Mouse (Mus musculus) stomach, embryonic 15.5 days (tissue): ENCODE results near the gene Tmem86a. TPM values are rescaled to one million over a fixed set of nuclear protein-coding genes. Genes with fewer than 3 reads are reported as not detected.

ENCODE experiments used
- ATAC-seq: fragments of 200-750 bp; cut with Nextera tagmentation; 2 replicates; pipeline ENCODE4 v1.8.0; 2017; ENCODE audit warnings: low read depth, moderate number of reproducible peaks, moderate TSS enrichment; ENCODE audit not compliant: insufficient read depth, low FRiP score
- H3K27ac ChIP-seq: fragments of 300-500 bp; sonication (generic); 2 replicates; pipeline ENCODE4 v1.5.1; 2015; ENCODE audit warnings: mild to moderate bottlenecking, inconsistent platforms
- H3K27me3 ChIP-seq: fragments of 300-500 bp; sonication (generic); replicated peaks from 2 replicates; pipeline ENCODE4 v1.6.1; 2015; ENCODE audit warnings: inconsistent platforms
- H3K36me3 ChIP-seq: fragments of 300-500 bp; sonication (generic); 2 replicates; pipeline ENCODE4 v1.6.1; 2015; ENCODE audit warnings: inconsistent platforms
- H3K4me1 ChIP-seq: fragments of 300-500 bp; sonication (generic); 2 replicates; pipeline ENCODE4 v1.6.1; 2015; ENCODE audit warnings: inconsistent platforms
- H3K4me2 ChIP-seq: fragments of 300-500 bp; sonication (generic); 2 replicates; pipeline ENCODE4 v1.6.1; 2015; ENCODE audit warnings: mild to moderate bottlenecking, inconsistent platforms
- H3K4me3 ChIP-seq: fragments of 300-500 bp; sonication (generic); replicated peaks from 2 replicates; pipeline ENCODE4 v1.5.1; 2015; ENCODE audit warnings: inconsistent platforms
- H3K9ac ChIP-seq: fragments of 300-500 bp; sonication (generic); 2 replicates; pipeline ENCODE4 v1.6.1; 2015; ENCODE audit warnings: inconsistent platforms
- H3K9me3 ChIP-seq: fragments of 300-500 bp; sonication (generic); 2 replicates; pipeline ENCODE4 v1.6.1; 2016; ENCODE audit warnings: inconsistent platforms
- WGBS: fragments of 180-500 bp; shearing (Covaris S2); methylation state at CpG from one replicate; pipeline ENCODE4 v1.1.7; 2015; 5-methylcytosine and 5-hydroxymethylcytosine counted together
- polyA plus RNA-seq: library from polyadenylated mRNA; unstranded; fragments of >200 nt; fragmentation: Nextera tagmentation; extraction: Ambion mirVana; gene quantifications from 2 replicates; pipeline ENCODE4 v1.2.1, GENCODE M21; 2015

Gene Tmem86a
- polyA plus RNA-seq, 1 experiment from 2014 or later = 29.8 TPM

DNA sequence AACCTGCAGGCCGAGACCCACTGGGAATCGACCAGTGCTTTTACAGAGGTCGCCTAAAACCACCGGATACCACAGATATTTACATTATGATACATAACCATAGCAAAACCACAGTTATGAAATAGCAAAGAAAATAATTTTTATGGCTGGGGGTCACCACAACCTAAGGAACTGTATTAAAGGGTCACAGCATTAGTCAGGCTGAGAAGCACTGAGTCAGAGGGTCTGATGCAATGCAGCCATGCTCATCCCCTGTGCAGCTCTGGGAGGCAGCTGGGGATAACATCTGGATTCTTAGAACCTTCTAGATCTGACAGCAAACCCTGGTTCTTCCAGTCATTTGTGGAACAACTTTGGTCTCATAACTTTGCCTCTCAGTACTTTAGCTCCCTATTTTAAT is 19.0 kb upstream of the Tmem86a start:
- H3K4me3 ChIP-seq = no peak overlapping the region
- no peaks in the 10 kb centered on the region for H3K9me3 ChIP-seq
- WGBS = 64% methylated on average over 4 of the region's 4 CpGs
- H3K27me3 ChIP-seq = no peaks in the 10 kb centered on the region
- no peak overlapping the region for H3K9ac ChIP-seq
- H3K36me3 ChIP-seq = no peaks in the 10 kb centered on the region
- H3K4me2 ChIP-seq = no peak overlapping the region
- H3K4me1 ChIP-seq = no peaks in the 10 kb centered on the region
- no peak for ATAC-seq
- no peak overlapping the region for H3K27ac ChIP-seq

DNA sequence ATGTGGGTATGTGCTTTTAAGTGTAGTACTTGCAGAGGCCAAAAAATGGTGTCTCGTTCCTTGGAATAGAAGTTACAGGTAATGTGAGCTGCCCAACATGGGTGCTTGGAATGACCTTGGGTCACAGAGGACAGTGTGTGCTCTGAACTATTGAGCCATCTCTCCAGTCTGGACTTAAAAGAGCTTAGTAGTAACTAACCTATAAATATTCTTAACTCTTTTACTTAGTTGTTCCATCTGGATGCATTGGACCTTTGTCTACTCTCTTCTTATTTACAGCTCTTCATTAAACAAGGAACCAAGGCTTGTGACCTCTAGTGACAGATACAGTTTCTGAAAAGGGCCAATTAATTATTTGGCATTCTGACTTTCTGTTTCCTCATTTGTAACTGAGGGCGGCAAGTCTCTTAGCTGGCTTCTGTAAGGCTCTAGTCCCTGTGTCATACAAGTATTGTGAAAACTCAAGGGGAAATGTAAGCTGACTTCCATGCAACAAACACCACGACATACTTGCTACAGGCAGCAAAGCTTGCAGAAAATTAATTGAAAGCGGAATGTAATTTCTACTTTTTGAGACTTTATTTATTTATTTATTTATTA is 15.5 kb upstream of the Tmem86a start:
- H3K9ac ChIP-seq = no peak overlapping the region
- WGBS = 84% methylated on average over 4 of the region's 4 CpGs
- no peak overlapping the region for H3K4me2 ChIP-seq
- H3K27ac ChIP-seq = no peak overlapping the region
- H3K36me3 ChIP-seq = no peaks in the 10 kb centered on the region
- ATAC-seq = no peak
- no peaks in the 10 kb centered on the region for H3K27me3 ChIP-seq
- no peak overlapping the region for H3K4me3 ChIP-seq
- H3K9me3 ChIP-seq = no peaks in the 10 kb centered on the region
- H3K4me1 ChIP-seq = no peaks in the 10 kb centered on the region

DNA sequence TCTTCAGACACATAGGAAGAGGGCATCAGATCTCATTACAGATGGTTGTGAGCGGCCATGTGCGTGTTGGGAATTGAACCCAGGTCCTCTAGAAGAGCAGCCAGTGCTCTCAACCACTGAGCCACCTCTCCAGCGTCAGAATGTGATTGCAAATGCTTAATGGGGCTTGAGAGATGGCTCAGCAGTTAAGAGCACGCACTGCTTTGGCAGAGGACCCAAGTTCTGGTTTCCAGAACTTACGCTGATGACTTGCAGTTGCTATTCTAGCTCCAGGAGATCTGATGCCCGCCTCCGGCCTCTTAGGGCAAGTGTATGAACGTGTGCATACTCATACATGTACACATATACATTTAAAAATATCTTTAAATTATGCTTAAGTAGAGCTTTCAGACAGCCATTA is 15.0 kb upstream of the Tmem86a start:
- Histone ChIP-seq H3K27me3 (no peaks in the 10 kb centered on the region), H3K36me3 (no peaks in the 10 kb centered on the region), H3K27ac (no peak overlapping the region), H3K9me3 (no peaks in the 10 kb centered on the region), H3K4me1 (no peaks in the 10 kb centered on the region), H3K4me3 (no peak overlapping the region), H3K4me2 (no peak overlapping the region), H3K9ac (no peak overlapping the region)
- 71% methylated on average over 8 of the region's 8 CpGs for WGBS
- no peak for ATAC-seq

DNA sequence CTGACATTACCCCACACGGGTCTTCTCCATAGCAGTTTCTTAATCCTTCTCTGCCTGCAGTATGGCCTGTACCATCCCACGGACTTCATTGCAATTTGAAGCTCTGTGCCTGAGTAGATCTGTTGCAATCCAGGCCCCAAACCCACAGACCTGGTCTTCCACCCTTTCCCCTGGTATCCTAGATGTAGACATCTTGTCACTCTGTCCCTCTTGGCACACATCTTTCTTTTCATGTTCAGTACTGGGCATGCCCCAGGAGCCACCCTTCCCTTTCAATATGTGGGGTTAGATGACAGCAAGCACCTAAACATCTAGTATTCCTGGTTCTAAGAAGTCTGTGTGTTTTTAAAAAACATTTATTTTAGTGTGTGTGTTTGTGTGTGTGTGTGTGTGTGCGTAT is 8.7 kb upstream of the Tmem86a start:
- H3K4me3 ChIP-seq = no peak overlapping the region
- H3K36me3 ChIP-seq = no peaks in the 10 kb centered on the region
- no peak for ATAC-seq
- 84% methylated on average over 3 of the region's 3 CpGs for WGBS
- H3K27ac ChIP-seq = no peak overlapping the region
- H3K9ac ChIP-seq = no peak overlapping the region
- no peaks in the 10 kb centered on the region for H3K9me3 ChIP-seq
- H3K4me1 ChIP-seq = peaks cover 7% of the 10 kb centered on the region; the same call in 1 of the 2 replicates
- H3K27me3 ChIP-seq = no peaks in the 10 kb centered on the region
- no peak overlapping the region for H3K4me2 ChIP-seq

DNA sequence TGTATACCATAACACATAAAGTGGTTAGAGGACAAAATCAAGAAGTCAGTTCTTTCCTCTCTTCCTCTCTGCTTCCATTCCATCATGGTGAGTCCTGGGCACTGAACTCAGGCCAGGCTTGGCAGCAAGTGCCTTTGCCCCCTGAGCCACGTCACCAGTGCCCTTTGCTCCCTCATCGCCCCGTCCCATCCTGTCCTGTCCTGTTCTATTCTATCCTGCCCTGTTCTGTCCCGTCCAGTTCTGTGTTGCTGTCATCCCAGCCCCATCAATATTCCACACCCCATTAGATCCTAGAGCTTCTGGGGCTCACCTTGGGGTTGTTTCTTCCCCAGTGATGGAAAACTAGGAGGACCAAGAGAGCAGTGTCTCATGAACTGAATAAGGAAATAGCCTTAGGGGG is 8.3 kb upstream of the Tmem86a start:
- WGBS = 80% methylated on average over 4 of the region's 4 CpGs
- Histone ChIP-seq H3K4me2 (no peak overlapping the region), H3K4me3 (no peak overlapping the region), H3K4me1 (peaks cover 7% of the 10 kb centered on the region; the same call in 1 of the 2 replicates), H3K36me3 (no peaks in the 10 kb centered on the region), H3K27me3 (no peaks in the 10 kb centered on the region), H3K9me3 (no peaks in the 10 kb centered on the region), H3K9ac (no peak overlapping the region), H3K27ac (peak overlapping the region; percentile 55)
- no peak for ATAC-seq

DNA sequence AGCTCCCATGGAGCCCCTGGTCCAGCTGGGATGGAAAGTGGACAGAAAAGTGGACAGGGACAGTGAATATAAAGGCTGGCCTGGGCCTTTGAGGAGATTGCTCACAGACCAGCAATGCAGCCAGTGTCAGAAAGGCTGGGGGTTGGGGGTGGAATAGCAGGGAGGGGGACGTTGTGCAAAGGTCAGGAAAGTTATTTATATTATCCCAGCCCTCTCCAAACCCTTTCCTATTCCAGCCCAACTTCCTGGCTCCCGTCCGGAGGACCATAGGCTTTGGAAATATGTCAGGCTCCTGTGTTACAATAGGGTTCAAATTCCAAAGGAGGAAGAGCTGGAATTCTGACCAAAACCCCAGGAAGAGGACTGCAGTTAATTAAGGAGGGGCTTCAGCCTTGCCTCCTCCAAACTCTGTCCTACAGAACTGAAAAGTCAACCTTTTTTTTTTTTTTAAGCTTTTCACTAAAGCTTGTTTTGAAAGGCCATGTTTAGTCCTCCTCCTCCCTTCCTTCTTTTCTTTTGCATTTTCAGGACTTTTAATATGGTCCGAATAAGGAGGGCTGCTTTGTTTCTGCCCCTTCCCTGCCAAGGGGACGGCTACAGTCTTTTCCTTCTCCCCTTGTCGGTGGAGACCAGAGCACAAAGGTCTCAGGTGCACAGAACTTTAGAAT is 7.4 kb upstream of the Tmem86a start:
- Histone ChIP-seq H3K9me3 (no peaks in the 10 kb centered on the region), H3K4me2 (no peak overlapping the region), H3K36me3 (no peaks in the 10 kb centered on the region), H3K4me1 (peaks cover 7% of the 10 kb centered on the region; the same call in 1 of the 2 replicates), H3K27me3 (no peaks in the 10 kb centered on the region), H3K9ac (no peak overlapping the region), H3K27ac (peak overlapping the region; percentile 55), H3K4me3 (no peak overlapping the region)
- ATAC-seq = peak; percentile 47; the same call in 1 of the 2 replicates
- 31% methylated on average over 6 of the region's 6 CpGs for WGBS

DNA sequence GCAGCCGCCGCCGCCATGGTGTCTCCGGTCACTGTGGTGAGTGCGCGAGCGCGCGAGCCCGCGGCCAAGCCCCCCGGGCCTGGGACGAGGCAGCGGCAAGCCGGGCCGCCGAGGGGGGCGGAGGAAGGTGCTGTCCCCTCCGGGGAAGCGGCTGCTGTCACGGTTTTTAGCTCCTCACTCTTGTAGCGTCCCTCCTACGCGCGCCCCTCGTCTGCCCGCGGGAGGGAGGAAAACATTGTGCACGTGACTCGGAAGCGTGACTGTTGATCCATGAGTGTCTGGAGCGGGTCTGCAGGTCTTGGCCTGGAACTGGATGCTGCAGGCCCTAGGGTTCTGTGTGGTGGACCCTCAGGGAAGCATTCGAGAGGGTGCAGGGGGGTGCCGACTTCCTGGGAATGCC is 365 bp downstream of the Tmem86a start:
- no peaks in the 10 kb centered on the region for H3K36me3 ChIP-seq
- WGBS = under 1% methylated on average over 34 of the region's 34 CpGs
- no peaks in the 10 kb centered on the region for H3K27me3 ChIP-seq
- H3K4me3 ChIP-seq = peak overlapping the region; percentile 79
- H3K9ac ChIP-seq = peak overlapping the region; percentile 51
- H3K9me3 ChIP-seq = no peaks in the 10 kb centered on the region
- ATAC-seq = peak; percentile 47; the same call in 1 of the 2 replicates
- peaks cover 21% of the 10 kb centered on the region; the same call in 1 of the 2 replicates for H3K4me1 ChIP-seq
- H3K27ac ChIP-seq = peak overlapping the region; percentile 94
- peak overlapping the region; percentile 77 for H3K4me2 ChIP-seq

DNA sequence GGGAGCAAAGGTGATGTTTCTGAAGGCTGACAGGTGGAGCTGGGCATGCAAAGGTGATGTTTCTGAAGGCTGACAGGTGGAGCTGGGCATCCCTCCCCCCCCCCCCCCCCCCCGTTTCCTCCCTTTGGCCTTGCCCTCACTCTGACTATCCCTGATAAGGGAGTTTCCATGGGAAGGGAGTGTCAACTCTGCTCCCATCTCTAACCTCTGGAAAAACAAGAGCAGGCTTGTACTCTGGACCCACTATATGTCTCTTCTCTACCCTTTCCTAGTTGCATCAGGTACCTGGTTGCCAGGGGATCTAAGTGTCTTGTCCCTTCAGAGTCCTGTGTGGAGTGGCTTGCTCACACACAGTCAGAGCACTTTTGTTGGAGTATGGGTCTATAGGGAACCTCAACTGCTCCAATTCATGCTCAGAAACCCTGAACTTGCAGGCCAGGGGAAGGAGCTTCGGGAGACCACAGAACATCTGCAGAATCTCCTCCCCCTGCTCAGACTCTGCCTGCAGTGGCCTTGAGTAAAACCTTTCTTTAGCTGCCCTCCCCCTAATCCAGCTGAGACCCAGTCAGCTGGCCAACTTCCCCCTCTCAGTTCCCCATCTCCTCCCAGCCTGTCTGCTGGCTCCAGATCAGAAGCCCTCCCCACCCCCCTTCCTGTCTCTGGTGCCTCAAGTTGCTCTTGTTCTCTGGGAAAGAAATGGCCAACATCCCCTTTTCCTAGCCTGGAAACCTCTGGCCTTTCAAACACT is 1.2 kb downstream of the Tmem86a start:
- Histone ChIP-seq H3K27me3 (no peaks in the 10 kb centered on the region), H3K9ac (0 out of 2 replicates have a peak overlapping the region, but pooled peaks have one; percentile 12), H3K4me1 (peaks cover 21% of the 10 kb centered on the region; the same call in 1 of the 2 replicates), H3K4me3 (peak overlapping the region; percentile 79), H3K9me3 (no peaks in the 10 kb centered on the region), H3K27ac (peak overlapping the region; percentile 94), H3K4me2 (peak overlapping the region; percentile 77), H3K36me3 (no peaks in the 10 kb centered on the region)
- WGBS = 0% methylated on average over 2 of the region's 2 CpGs
- ATAC-seq = no peak

DNA sequence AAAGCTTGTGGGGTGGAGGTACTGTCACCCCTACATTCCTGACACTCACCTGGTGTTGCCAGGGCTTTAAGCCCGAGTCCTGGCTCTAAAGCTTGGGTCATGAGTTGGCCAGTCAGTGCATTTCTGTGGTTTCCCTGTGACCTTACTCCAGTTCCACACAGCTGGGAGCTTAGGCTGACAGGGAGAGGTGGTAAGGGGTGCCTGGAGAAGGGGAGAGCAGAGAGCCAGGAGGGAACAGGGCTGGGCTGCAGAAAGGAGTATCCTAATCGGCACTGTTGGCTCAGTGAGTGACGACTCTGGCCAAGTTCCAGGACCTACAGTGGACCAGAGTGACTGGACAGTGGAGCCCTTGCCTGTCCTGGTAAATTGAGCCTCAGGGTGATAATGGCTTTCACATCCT is 1.9 kb downstream of the Tmem86a start:
- Histone ChIP-seq H3K9ac (no peak overlapping the region), H3K4me1 (peaks cover 21% of the 10 kb centered on the region; the same call in 1 of the 2 replicates), H3K27me3 (no peaks in the 10 kb centered on the region), H3K4me2 (peak overlapping the region; percentile 77), H3K4me3 (peak overlapping the region; percentile 79), H3K9me3 (no peaks in the 10 kb centered on the region), H3K27ac (peak overlapping the region; percentile 94), H3K36me3 (no peaks in the 10 kb centered on the region)
- no peak for ATAC-seq
- 15% methylated on average over 3 of the region's 3 CpGs for WGBS

DNA sequence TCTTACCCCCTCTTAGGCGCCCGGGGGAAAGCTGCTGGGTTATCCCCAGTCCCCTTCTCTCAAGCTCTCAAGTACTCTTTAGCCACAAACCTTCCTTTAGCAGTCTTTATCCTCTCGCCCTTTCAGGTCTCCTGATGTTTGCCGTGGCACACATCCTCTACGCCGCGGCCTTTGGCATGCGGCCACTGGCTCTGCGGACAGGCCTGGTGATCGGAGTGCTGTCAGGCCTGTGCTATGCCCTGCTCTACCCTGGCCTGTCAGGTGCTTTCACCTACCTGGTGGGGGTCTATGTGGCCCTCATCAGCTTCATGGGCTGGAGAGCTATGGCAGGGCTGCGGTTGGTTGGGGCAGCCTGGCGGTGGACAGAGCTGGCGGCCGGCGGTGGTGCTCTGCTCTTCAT is 2.9 kb downstream of the Tmem86a start:
- Histone ChIP-seq H3K9me3 (no peaks in the 10 kb centered on the region), H3K4me2 (no peak overlapping the region), H3K27me3 (no peaks in the 10 kb centered on the region), H3K27ac (no peak overlapping the region), H3K4me1 (peaks cover 21% of the 10 kb centered on the region; the same call in 1 of the 2 replicates), H3K36me3 (no peaks in the 10 kb centered on the region), H3K4me3 (no peak overlapping the region), H3K9ac (no peak overlapping the region)
- 91% methylated on average over 15 of the region's 15 CpGs for WGBS
- ATAC-seq = no peak

DNA sequence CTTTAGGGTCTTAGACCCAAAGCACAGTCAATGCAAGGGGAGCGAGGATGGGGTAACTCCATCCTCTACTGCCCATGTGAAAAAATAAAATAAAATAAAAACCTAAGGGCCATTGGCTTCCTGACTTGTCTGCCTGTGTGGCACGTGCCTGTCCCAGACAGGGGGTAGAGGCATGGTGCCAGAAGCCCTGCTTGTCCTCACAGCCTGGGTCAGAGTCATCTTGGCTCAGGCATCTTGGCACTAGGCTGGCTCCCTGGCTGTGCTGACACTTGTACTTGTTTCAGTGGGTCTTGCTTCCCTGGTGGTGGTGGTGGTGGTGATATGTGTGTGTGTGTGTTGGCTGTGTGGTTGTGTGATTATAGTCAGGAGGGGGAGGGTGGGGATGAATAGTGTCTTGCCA is 4.3 kb downstream of the Tmem86a start:
- H3K27me3 ChIP-seq = no peaks in the 10 kb centered on the region
- H3K4me1 ChIP-seq = peaks cover 21% of the 10 kb centered on the region; the same call in 1 of the 2 replicates
- no peak for ATAC-seq
- WGBS = 92% methylated on average over 2 of the region's 2 CpGs
- no peak overlapping the region for H3K27ac ChIP-seq
- H3K4me3 ChIP-seq = no peak overlapping the region
- H3K9me3 ChIP-seq = no peaks in the 10 kb centered on the region
- no peak overlapping the region for H3K9ac ChIP-seq
- H3K4me2 ChIP-seq = no peak overlapping the region
- no peaks in the 10 kb centered on the region for H3K36me3 ChIP-seq

DNA sequence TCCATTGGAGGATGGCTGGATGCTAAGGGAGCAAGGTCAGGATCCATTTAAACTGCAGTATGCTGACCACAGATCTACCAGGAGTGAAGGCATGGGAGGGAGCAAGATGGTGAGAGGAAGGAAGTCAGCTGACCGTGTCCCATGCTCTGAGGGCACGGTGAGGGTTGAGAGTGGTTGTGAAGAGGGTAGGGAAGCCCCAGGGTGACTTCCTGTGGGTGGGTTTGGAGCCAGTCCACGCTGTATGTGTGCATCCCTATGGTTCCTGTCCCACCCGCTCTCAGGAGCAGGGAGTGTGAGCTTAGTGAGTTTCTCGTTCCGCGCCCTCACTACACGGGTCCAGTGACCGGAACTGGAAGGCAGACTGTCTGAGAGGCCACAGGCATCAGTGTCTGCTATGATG is 5.3 kb downstream of the Tmem86a start:
- Histone ChIP-seq H3K9me3 (no peaks in the 10 kb centered on the region), H3K9ac (no peak overlapping the region), H3K36me3 (no peaks in the 10 kb centered on the region), H3K4me3 (no peak overlapping the region), H3K4me1 (peaks cover 21% of the 10 kb centered on the region; the same call in 1 of the 2 replicates), H3K27ac (no peak overlapping the region), H3K27me3 (no peaks in the 10 kb centered on the region), H3K4me2 (no peak overlapping the region)
- ATAC-seq = no peak
- WGBS = 74% methylated on average over 9 of the region's 9 CpGs
